Mouse (Mus musculus) urinary bladder, postnatal 10 days (tissue): ENCODE results near the gene BC048562.

ENCODE experiments used
- DNase-seq: peaks from one replicate; pipeline ENCODE4 v3.0.0; 2022; ENCODE audit warnings: low spot score

BC048562 gene

DNA sequence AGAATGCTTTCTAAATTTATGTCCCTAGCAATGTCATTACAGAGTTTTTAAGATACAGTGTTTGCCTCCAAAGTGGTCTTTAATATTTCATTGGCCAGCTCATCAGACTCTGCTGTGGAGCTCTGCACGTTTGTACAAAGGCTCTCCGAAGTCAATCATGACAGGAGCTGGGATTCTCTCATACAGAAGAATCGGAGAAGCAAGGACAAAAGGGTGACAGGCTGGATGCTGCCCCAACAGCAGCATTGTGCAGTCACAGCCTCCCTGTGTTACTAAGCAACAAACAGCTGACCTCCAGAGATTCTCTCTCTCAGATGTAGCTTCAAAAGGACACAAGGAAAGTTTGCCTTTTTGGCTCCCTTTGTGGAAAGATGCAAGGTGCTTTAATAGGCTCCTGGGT lies at the start of gene BC048562:
BC048562 (plus strand) TSS at position 301 of the 400 bp plus-strand sequence.
- no peak for DNase-seq

DNA sequence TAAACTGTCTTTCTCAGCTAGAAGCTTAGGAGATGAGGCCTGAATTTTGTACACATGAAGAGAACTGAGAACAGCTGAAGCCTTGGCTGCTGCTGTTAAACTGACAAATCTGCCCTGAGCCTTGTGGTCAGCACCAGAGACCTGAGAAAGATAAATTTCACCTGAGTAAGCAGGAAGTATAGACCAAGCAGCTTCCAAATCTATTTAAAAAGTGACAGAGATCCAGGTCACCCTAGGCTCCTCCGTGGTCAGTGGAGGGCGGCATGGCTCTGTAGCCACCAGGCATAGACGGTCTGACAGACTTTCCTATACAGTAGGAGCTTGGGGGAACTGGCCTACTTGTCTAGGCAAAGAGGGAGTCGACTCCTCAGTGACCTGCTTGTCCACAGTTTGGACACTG lies 49.5 kb upstream of the BC048562 start:
- no peak for DNase-seq

DNA sequence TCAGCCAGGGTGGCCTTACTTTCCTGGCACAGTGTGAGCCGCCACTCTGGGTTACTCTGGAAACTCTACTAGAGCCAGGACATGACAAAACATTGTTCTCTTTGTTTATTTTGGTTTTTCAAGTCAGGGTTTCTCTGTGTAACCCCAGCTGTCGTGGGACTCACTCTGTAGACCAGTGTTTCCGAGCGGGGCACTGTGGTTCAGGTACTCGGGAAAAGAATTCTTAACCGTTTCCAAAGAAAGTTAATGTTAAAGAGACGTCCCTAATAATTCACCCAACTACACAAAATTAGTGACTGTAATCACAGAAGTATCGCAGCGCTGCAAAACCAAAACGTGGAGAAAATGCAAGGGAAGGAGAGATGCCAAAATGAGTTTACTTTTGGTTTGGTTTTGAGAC lies 47.7 kb upstream of the BC048562 start:
- no peak for DNase-seq

DNA sequence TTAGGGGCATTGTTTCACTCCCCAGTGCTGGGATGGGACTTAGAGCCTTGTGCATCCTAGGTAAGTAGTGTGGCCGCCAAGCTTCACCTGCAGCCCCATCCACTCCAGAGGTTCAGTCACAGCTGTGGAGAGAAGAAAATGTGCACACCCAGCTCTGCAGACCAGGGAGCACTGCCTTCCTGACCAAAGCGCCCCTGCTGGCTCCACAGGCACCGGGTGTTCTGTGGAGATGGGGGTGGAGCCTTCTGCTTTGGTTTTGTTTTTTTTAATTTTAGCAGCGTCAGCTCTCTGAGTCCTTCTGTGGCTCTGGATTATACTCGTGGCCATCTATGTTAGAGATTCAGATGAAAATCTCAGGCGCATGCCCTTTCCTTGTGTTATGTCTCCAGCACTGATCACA lies 47.1 kb upstream of the BC048562 start:
- DNase-seq = no peak

DNA sequence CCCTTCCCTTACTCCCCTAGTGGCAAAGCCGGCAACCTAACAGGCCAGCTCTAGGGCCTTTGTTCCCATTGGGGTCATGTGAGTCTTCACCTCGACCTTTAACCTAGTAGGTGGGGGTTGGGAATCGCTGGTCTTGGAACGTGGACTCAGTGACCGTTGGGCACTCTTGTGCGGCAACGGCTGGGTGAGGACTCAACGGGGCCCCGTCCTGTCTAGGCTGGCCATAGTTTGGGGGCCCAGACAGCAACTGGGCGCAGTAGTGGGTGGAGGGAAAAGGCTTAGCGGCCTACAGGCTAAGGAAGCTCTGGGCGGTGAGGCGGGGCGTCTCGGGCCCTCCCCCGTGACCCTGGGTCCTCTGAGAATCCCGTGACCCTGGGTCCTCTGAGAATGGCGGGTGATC lies 43.6 kb upstream of the BC048562 start, which contains the start of gene 1700102P08Rik:
1700102P08Rik (plus strand) TSS at position 130 of the 400 bp plus-strand sequence.
- no peak for DNase-seq

DNA sequence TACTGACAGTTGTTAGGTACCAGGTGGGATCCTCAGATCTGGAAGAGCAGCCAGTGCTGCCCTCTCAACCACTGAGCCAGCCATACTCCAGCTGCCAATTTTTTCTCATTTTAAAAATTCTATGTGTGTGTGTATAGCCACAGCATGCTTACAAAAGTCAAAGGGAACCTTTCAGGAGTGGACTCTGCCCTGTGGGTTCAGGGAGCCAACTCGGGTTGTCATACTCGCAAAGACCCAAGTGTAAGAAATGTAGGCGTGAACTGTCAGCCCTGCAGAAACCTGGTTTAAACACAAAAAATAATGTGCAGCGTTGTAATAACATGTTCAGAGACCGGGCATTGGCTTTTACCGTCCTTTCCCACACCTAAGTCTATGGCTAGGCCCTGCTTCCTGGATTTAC lies 42.1 kb upstream of the BC048562 start:
- DNase-seq = no peak

DNA sequence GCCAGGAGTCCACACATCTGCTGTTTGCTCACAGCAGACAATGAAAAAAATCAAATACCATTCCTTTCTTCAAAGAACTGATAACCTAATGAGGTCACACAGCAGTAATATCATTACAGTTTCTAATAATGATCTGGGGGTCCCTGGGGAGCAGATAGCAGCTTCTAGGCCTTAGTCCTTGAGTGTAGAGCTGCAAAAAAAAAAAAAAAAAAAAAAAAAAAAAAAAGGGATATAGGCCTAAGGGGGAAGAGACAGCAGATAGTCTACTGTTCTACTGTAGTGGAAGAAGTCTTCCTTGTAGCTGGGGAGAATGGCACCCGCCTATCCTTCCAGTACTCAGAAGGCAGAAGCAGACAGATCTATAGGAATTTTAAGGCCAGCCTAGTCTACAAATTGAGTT lies 40.9 kb upstream of the BC048562 start:
- no peak for DNase-seq

DNA sequence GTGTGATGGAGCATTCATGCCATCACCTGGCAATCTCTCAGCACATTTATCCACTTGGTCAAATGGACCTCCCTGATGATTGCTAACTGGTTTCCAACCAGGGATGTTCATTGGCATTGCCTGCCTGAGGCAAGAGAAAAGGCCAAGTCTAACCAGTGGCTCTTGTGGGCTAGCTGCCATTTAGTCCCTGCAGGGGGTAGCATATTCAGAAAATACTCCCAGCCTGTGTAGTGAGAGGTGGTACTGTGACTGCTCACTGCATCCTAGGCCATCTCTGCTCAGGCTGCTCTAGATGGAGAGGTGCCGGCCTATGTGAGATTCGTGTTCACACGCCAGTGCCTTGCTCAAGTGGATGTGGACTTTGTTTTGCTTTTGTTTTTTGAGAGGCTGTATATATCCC lies 38.0 kb upstream of the BC048562 start:
- DNase-seq = no peak

DNA sequence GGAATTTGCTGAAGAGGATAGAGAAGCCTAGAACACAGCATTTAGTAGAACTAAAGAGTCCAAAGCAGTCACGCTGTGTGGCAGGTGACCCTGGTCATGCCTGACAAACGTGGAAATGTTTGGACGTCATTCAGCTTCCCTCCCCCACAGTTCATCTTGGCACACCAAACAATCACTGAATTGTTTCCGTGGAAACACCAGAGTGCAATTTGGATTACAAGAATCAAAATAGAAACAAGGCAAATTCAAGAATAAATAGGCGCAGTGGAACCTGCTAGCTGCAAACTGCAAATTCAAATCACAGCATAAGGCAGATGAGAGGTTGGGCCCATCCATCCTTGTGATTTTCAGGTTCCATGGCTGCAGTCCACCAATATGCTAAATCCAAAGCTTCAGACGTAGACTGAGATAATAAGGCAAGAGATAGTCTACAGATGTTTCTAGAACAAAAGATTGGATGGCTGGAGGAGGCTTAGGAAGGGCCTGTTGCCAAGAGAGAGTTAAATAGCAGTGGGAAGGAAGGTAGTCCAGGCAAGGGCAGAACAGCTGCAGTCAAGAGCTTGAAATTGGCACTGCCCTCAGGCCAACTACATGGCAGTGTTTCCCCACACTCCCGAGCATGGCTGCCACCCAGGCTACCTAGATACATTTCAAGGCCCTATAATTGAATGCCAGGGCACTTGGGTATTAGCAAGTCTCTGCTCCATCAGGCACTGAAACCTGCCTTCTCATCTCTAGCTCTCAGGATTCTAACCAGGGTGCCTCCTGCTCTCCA lies 34.9 kb upstream of the BC048562 start:
- no peak for DNase-seq

DNA sequence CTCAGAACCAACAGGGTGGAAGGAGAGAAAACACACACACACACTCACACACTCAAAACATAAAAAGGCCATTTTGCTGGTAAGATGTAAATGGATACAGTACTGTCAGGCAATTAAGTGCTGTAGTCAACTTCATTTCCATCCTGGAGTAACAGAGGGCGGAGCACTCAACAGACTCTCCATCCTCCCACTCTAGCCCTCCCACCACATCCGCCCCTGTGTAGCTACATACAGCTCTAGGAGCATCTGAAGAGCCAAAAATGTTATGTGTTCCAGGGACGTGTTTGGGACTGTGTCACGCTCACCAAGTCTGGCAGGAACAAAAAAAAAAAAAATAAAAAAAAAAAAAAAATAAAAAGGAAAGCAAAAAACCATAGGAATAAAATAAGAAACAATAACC lies 33.2 kb upstream of the BC048562 start:
- no peak for DNase-seq

DNA sequence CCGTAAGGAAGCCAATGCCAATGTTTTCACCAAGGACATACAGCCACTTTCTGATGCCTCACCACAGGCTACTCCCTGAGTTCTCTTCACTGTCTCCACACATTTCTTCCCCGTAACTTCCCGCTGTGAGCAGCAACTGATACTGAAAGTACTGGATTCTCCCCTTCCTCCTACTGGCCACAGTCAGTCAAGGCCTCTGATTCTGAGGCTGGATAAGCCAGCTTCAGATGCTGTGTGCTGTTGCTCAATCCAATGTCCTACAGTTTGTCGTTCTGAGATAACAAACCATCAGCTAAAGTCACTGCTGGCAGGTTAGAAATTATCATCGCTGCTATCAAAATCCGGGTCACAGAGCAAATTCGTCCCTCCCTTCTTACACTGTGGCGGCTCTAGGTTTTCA lies 31.8 kb upstream of the BC048562 start:
- DNase-seq = no peak

DNA sequence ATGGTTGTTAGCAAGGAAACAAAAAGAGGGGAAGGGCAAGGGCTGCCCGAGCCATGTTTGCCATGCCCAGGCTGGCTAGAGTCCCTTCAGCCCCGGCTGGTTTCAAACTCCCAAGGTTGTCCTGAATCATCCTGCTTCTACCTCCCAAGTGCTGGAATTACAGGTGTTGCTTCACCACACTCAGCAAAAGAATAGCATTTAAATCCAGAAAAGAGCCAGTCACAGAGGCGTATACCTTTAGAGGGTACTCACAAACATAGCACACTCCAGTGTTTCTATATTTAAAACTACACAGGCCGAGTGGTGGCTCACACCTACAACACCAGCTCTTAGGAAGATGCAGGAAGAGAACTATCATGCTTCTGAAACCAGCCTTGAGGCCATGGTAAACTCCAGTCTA lies 26.7 kb upstream of the BC048562 start:
- no peak for DNase-seq

DNA sequence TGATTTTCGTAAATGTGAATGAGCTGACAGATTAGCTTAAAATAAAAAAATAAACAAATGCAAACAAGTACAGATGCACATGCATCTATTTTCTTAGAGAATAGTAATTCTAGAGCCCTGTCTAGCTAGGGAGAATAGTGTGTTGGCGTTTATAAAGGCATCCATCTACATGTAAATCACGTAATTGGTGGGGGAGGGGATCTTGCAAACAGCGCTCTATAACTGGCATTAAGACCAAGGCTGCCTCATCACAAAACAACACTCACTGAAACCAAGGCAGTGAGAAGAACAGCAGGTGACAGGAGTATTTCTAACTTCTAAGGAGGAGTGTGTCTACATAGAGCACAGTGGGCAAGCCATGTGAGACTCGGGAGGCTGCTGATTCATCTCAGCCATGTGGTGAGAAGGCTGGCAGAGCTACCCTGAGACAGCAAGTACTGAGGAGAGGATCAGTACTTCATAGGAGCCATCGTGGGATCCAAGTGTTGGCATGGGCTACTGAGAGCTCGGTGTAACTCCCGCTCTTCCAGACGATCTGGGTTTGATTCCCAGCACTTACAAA lies 24.8 kb upstream of the BC048562 start:
- DNase-seq = no peak

DNA sequence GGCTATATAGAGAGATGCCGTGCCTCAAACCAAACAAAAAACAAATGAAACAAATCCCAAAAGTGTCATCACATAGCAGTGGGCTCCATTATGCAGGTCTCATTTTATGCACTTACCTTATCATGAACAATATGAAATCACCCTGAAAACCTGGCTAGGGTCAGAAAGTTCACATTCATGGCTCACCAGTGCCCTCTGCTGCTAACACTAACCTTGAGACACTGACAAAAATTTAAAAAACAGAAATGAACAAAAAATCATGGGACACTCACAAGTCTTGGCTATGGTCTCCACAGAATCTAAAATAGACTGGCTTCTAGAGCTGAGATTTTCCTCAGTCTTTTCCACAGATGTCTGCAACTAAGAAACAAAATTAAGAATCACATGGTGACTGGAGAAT lies 24.1 kb upstream of the BC048562 start:
- no peak for DNase-seq

DNA sequence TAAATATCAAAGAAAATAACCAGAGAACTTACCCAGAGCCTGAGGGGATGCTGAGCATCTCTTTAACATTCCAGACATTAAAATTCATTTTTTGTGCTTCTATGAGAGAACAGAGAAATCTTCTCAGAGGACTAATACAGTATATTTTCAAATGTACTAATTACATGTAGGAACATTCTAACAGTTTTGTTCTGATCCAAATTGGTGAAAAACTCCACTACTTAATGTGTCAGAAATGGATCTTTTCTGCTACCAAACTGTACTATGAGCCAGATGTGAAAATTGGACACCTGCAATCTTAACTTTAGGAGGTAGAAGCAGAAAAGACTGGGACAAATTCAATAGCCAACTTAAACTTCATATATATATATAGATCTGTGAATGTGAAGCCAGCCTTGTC lies 7.9 kb upstream of the BC048562 start, which contains the start of gene Ccdc36:
Ccdc36 (minus strand) TSS at position 101 of the 400 bp plus-strand sequence.
- no peak for DNase-seq

DNA sequence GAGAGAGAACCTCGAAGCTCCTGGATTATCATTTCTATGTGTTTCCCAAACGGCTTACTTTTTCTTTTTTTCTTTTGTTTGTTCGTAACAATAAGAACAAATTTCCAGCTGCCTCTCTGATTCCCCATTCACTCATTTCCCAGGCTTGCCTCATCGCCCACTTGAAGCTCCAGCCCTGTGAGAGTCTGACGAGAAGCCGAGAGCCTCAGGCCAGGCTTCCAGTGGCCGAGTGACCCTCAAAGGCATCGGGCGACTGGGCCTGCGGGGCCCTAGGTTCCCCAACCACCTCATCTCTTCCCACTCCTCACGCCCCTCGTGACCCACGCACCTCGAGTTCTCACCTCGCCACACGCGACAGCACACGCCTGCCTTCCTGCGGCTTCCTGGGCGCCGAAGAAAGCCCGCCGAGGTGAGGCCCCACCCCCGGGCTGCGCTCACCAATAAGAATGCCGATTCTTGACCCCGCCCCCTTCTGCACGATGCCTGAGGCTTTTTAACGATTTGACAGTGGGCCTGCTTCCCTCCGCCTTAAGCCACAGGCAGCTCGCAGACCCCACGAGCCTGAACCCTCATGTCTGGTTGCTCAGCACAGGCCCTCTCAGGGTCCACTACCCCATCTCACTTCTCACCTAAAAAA lies 4.7 kb upstream of the BC048562 start:
- DNase-seq = no peak

DNA sequence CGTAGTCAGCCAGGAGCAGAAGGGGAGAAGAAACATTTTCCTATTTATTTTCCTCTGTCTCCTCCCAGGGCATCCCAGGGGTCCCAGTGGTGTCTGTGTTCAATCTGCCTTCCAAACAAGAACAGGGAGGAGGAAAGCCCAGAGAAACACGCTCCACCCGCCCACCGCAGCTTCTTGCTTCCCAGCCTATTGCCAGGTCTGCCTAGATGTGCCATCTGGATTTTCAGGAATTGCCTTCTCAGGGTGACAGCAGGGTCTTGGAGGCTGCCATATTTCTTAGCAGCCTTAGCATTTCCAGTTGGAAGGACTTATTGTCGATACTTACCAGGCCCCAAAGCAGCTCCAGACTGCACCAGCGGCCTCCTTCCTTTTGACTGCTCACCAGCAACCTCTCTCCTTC lies 2.9 kb downstream of the BC048562 start:
- no peak for DNase-seq

DNA sequence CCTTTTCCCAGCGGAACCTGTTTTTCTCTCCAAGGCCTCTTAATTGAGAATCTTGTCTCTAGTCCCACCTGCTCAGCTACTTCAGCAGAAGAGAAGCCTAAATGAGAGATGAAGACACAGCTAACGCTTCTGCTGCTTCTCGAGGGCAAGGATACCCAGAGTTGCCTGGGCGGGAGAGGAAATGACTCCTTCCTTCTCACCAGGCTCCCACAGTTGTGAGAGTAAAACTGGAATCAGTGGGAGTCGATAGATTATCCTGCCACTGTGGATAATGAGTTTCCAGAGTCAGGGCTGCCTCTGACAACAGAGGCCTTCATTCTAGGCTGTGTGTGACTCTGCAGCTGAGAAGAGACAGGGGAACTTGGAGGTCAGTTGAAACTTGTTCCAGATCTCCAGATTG lies 4.2 kb downstream of the BC048562 start:
- DNase-seq = no peak

DNA sequence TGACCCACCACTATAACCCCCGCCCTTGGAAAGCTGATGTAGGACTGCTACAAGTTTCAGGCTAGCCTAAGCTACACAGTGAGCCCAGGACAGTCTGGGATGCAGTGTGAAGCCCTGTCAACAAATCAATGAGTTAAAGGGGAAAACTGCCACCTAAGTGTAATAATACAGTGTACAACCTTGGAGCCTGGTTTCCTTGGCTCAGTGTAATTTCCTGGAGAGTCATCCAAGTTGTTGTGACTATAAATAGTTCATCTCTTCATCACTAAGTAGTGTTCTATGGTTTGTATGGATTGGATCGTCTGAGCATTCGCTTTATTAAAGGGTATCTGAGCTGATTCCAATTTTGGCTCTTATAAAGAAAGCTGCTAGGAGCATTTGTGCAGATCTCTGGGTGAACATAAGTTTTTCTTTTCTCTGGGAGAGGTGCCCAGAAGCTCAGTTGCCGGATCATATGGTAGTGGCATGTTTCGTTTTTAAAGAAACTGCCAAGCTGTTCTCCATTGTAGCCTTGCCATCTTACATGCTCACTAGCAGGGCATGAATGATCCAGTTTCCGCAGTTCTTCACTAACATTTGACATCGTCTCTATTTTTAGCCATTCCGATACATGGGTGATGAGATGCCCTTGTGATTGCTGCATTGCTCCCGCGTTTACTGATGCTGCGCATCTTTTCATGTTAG lies 5.1 kb downstream of the BC048562 start:
- DNase-seq = no peak

DNA sequence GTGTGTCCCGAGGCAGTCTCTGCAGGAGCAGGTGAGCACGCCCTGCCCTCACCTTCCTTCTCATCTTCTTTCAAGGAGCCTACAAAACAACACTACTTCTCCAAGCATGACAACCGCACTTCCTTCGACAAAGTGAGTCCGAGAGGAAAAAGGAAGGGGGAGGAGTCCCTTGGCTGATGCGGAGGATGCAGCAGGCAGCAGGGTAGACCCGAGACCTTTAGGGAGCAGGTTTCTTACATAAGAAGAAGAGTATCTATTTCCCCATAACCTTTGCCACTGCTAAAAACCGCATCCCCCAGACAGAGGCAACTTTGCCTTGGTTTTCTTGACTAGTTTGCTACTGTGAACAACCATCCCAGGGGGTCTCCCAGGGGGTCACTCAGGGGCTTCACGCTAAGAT lies 8.8 kb downstream of the BC048562 start:
- no peak for DNase-seq

DNA sequence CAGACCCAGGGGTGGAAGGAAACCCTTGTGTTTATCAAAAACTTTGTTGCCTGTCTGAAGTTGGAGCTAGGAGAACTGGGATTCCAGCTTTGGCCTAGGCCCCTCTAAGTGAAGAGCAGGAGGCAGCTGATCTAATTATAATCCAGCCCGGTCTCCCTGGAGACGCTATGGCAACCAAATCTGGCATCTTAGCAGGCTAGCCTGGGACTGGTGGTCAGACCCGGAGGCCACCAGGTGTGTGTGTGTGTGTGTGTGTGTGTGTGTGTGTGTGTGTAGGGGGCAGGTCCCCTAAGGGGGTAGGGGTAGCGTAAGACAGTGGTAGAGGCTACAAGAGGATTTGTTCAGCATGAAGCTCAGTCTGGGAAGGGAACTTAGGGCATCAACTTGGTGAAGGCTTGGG lies 13.6 kb downstream of the BC048562 start:
- DNase-seq = no peak

DNA sequence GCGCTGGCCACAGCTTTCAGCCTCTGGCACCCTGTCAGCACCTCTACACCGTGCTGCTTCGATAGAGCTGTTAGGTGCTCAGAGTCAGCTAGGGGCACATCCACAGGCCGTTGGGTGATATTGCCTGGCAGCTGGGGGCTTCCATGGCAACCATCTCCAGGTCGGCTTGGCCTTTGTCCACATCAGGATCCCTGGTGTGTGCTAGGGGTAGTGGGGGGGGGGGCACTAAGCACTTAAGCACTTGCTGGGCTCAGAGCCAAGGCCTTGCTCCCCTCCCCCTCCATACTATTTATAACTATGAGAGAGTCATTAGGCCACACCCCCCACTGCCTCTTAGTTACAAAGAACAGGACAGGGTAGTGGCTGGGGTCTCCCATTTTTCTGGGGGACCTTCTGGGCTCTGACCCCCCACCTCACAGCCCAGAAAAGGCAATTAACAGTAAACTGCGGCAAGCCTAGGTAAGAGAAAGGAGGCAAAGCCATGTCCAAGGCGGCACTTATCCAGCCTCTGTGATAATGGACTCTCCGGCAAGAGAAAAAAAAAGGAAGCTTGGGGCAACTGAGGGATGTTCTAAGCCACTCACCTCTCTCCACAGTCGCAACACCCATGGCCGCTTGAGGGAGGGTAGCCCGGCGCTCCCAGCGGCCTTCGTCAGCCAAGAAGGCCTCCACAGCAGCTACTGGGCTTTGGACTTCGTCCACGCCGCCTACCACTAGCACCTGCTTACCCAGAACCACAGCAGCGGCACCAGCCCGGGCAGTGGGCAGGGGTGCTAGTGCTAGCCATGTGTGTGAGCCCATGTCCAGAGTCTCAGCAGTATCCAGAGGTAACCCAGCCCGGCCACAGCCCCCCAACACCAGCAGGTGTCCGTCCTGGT lies 14.2 kb downstream of the BC048562 start:
- no peak for DNase-seq
